Mouse (Mus musculus) liver, adult 2 months (tissue): Measurements from ENCODE around the gene Acaca. TPM values are rescaled to one million over a fixed set of nuclear protein-coding genes. Genes with fewer than 3 reads are reported as not detected.

Experiments used
- DNase-seq: peaks from one replicate; pipeline ENCODE4 v3.0.0-alpha.2; 2011; ENCODE audit warnings: low read depth, low spot score; ENCODE audit errors: extremely low read depth
- H3K27ac ChIP-seq: fragments of 200-500 bp; replicated peaks from 2 replicates; pipeline ENCODE4 v1.5.1; 2012; ENCODE audit warnings: low read depth, mild to moderate bottlenecking, control low read depth, inconsistent platforms, low read length; ENCODE audit not compliant: insufficient read depth
- H3K27me3 ChIP-seq: fragments of 200-500 bp; 2 replicates; pipeline ENCODE4 v1.6.1; 2012; ENCODE audit warnings: mild to moderate bottlenecking, moderate library complexity, low read length, inconsistent platforms; ENCODE audit not compliant: control insufficient read depth, insufficient read depth
- H3K36me3 ChIP-seq: fragments of 200-500 bp; 2 replicates; pipeline ENCODE4 v1.6.1; 2012; ENCODE audit warnings: low read length, inconsistent platforms; ENCODE audit not compliant: control insufficient read depth, insufficient read depth
- H3K4me1 ChIP-seq: fragments of 200-500 bp; 2 replicates; pipeline ENCODE4 v1.6.1; 2011; ENCODE audit warnings: low read length; ENCODE audit not compliant: control insufficient read depth, insufficient read depth
- H3K4me3 ChIP-seq: fragments of 200-500 bp; 2 replicates; pipeline ENCODE4 v1.5.1; 2011; ENCODE audit warnings: low read depth, mild to moderate bottlenecking, control low read depth, low read length, moderate library complexity; ENCODE audit not compliant: insufficient read depth
- H3K79me2 ChIP-seq: fragments of 200-500 bp; 2 replicates; pipeline ENCODE4 v1.6.1; 2012; ENCODE audit warnings: inconsistent platforms, mild to moderate bottlenecking, low read length, moderate library complexity; ENCODE audit not compliant: control insufficient read depth, insufficient read depth
- H3K9ac ChIP-seq: fragments of 200-500 bp; 2 replicates; pipeline ENCODE4 v1.6.1; 2012; ENCODE audit warnings: low read depth, mild to moderate bottlenecking, control low read depth, inconsistent platforms, low read length
- CTCF ChIP-seq: fragments of 200-500 bp; IDR thresholded peaks from 2 replicates; pipeline ENCODE4 v1.5.1; 2011; ENCODE audit warnings: low read depth, low read length, control low read depth
- POLR2A ChIP-seq: fragments of 200-500 bp; IDR thresholded peaks from 2 replicates; pipeline ENCODE4 v1.6.1; 2011; ENCODE audit warnings: low read length, control low read depth; ENCODE audit not compliant: insufficient read depth; ENCODE audit errors: extremely low read depth
- WGBS: fragments of 180-500 bp; shearing (Covaris S2); methylation state at CpG from one replicate; pipeline ENCODE4 v1.1.7; 2018; 5-methylcytosine and 5-hydroxymethylcytosine counted together
- polyA plus RNA-seq: library from polyadenylated mRNA; depleted of rRNA; stranded (reverse); fragments of >200 nt; gene quantifications from 2 replicates; pipeline ENCODE4 v1.2.3, GENCODE M21; 2012
- total RNA-seq: library from RNA; depleted of rRNA; stranded (reverse); fragments of >200 nt; gene quantifications from 2 replicates; pipeline ENCODE4 v1.2.3, GENCODE M21; 2014

Acaca gene
- total and polyA plus RNA-seq, 2 experiments = 20.7 to 86.4 TPM

GRCm38 (mm10) chr11:84218951-84219350, 89.5 kb downstream of the Acaca start:
- DNase-seq = peak; percentile 88
- 27% methylated on average over 4 of the region's 4 CpGs for WGBS

GRCm38 (mm10) chr11:84243562-84243961, 114.1 kb downstream of the Acaca start:
- Histone ChIP-seq H3K36me3 (peaks cover 44% of the 10 kb centered on the region), H3K27me3 (no peaks in the 10 kb centered on the region), H3K27ac (no peak overlapping the region), H3K4me1 (no peaks in the 10 kb centered on the region), H3K79me2 (no peaks in the 10 kb centered on the region), H3K9ac (no peak overlapping the region), H3K4me3 (no peak overlapping the region)
- DNase-seq = peak; percentile 70
- TF ChIP-seq POLR2A = no peak
- TF ChIP-seq CTCF = peak; percentile 59

More at GRCm38 (mm10) chr11:84218951-84219350, 89.5 kb downstream of the Acaca start:
- Histone ChIP-seq H3K4me1 (no peaks in the 10 kb centered on the region), H3K9ac (no peak overlapping the region), H3K36me3 (peaks cover 36% of the 10 kb centered on the region), H3K27me3 (no peaks in the 10 kb centered on the region), H3K27ac (no peak overlapping the region), H3K79me2 (no peaks in the 10 kb centered on the region; the same call in 1 of the 2 replicates), H3K4me3 (no peak overlapping the region)
- TF ChIP-seq CTCF (0 out of 2 replicates have a peak, but pooled peaks have one; percentile 10), POLR2A (no peak)

DNA sequence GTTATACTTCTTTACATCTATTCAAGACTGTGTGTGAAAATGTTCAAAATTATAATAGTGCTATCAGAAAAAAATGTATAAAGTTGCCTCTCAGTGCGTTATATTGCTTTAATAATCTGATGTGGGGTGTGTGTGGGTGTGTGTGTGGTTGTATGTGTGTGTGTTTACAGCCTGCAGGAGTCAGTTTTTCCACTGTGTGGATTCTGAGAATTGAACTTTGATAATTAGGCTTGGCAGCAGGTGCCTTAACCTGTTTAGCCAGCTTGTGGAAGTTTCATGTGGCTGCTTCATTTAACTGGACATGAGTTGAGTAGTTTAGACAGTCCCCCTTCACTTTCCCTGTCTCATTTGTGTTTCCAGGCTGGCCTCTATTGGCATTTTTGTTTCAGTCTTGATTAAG, 117.9 kb downstream of the Acaca start:
- H3K9ac ChIP-seq = no peak overlapping the region
- H3K4me3 ChIP-seq = no peak overlapping the region
- peak; percentile 80 for DNase-seq
- no peak overlapping the region for H3K27ac ChIP-seq
- H3K36me3 ChIP-seq = peaks cover 63% of the 10 kb centered on the region
- no peaks in the 10 kb centered on the region for H3K4me1 ChIP-seq
- H3K27me3 ChIP-seq = no peaks in the 10 kb centered on the region
- TF ChIP-seq CTCF (no peak), POLR2A (no peak)
- 48% methylated on average over 1 of the region's 1 CpGs for WGBS
- H3K79me2 ChIP-seq = no peaks in the 10 kb centered on the region

DNA sequence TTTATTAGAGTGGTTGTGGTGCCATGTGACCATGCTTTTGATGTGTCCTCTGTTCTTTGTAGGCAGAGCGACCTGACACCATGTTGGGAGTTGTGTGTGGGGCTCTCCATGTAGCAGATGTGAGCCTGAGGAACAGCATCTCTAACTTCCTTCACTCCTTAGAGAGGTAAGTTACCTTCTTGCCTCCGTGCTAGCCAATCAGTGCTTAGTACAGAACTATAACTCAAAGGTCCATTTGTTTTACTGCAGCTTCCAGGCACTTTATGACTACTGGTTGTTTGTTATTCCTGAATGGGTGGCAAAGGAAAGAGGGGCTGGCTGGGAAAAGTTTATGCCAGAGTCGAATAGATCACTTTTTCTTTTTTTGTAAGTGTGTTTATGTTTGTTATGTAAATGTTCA, 121.7 kb downstream of the Acaca start:
- H3K4me3 ChIP-seq = no peak overlapping the region
- H3K27me3 ChIP-seq = no peaks in the 10 kb centered on the region
- peaks cover 66% of the 10 kb centered on the region for H3K36me3 ChIP-seq
- H3K4me1 ChIP-seq = no peaks in the 10 kb centered on the region
- DNase-seq = no peak
- H3K27ac ChIP-seq = no peak overlapping the region
- H3K9ac ChIP-seq = no peak overlapping the region
- TF ChIP-seq CTCF = no peak
- no peak for TF ChIP-seq POLR2A
- no peaks in the 10 kb centered on the region for H3K79me2 ChIP-seq
- WGBS = 85% methylated on average over 3 of the region's 3 CpGs

- no peaks in the 10 kb centered on the region for H3K27me3 ChIP-seq
- H3K27ac ChIP-seq = no peak overlapping the region
- no peak for DNase-seq
- 96% methylated on average over 1 of the region's 1 CpGs for WGBS
- TF ChIP-seq CTCF = no peak
- no peak for TF ChIP-seq POLR2A
- no peak overlapping the region for H3K4me3 ChIP-seq
- H3K9ac ChIP-seq = no peak overlapping the region
- H3K4me1 ChIP-seq = no peaks in the 10 kb centered on the region
- no peaks in the 10 kb centered on the region for H3K79me2 ChIP-seq
- peaks cover 69% of the 10 kb centered on the region for H3K36me3 ChIP-seq
These were observed 123.0 kb downstream of the Acaca start for GRCm38 (mm10) chr11:84252425-84252824.

DNA sequence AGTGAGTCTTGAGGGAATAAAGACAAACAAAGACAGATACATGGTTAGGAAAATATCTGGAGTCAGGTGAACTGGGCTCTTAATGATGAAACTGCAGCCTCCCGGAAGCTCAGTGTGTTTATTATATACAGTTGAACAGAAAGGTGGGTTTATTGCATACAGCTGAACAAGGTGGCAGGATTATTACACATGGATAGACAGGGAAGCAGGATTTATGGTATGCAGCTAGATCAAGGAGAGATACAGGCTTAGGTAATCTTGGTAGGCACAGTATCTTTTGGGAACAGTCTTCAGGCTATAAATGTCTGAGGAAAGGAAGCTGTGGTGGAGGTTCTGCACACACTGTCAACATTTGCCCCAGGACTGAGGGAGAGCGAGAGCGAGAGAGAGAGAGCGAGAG, 126.4 kb downstream of the Acaca start:
- no peaks in the 10 kb centered on the region for H3K4me1 ChIP-seq
- no peak for DNase-seq
- peaks cover 76% of the 10 kb centered on the region for H3K36me3 ChIP-seq
- H3K4me3 ChIP-seq = no peak overlapping the region
- H3K27ac ChIP-seq = no peak overlapping the region
- no peaks in the 10 kb centered on the region for H3K27me3 ChIP-seq
- H3K9ac ChIP-seq = no peak overlapping the region
- 88% methylated on average over 4 of the region's 4 CpGs for WGBS
- TF ChIP-seq CTCF = no peak
- H3K79me2 ChIP-seq = no peaks in the 10 kb centered on the region
